In the genomic region with DNA sequence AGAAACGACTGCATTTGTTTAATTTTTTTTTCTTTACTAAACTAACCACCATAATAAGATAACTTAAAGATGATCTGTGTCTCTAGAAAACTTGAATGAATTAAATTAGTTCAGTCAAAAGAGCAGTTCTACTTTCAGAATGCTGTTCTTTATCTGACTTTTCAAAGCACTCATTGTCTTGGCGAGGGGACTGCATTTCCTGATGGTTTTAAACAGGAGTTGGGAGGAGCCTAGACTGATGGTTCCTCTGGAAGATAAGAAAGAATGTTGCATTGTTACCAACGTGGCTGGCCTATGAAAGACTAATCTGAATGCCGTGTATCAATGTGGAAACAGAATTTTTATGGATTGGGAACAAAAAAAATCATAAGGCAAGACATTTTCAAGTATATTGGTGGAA, we compare ENCODE assay signal across 13 mouse cellular contexts. TPM values are rescaled to one million over a fixed set of nuclear protein-coding genes. Genes with fewer than 3 reads are reported as not detected.
DNase-seq lines count a peak whose midpoint lies in the region; ATAC-seq and TF ChIP-seq lines count a peak whose summit lies in the region.
"Had no signal": no experiment of that assay in that cellular context is flagged by ENCODE, and none has a peak within 500 bp of the region (broad histone marks: within the 10 kb centered on the region; RNA-seq: fewer than 3 reads in every experiment).

No protein-coding gene starts in this region.

- ATAC-seq in heart, embryonic 11.5 days (replicated peaks; ENCODE audit: insufficient number of reproducible peaks, low FRiP score, low TSS enrichment) = no peak
- ATAC-seq in lung, embryonic 14.5 days (ENCODE audit: insufficient read depth) = no peak
- ATAC-seq: activated CD4-positive, CD25-positive, alpha-beta regulatory T cell, adult 4 months had no signal

- peaks cover 79% of the 10 kb centered on the region for H3K4me1 ChIP-seq in heart, embryonic 11.5 days (ENCODE audit: control insufficient read depth, insufficient read depth, low read length)
- H3K4me1 ChIP-seq in lung, embryonic 14.5 days (ENCODE audit: insufficient read depth) = peaks cover 5% of the 10 kb centered on the region
- peaks cover 42% of the 10 kb centered on the region for H3K4me1 ChIP-seq in lung, adult 2 months (ENCODE audit: control insufficient read depth, insufficient read depth, low read length)

- peak overlapping the region; percentile 20; the same call in 1 of the 2 replicates for H3K4me2 ChIP-seq in heart, embryonic 11.5 days
- H3K4me2 ChIP-seq in lung, embryonic 14.5 days = 0 out of 2 replicates have a peak overlapping the region, but pooled peaks have one; percentile 15

- intact Hi-C loops in heart, postnatal 36 days (cut with DNase I) = no loop called here

- 6% methylated on average over 4 of the region's 4 CpGs for WGBS in heart, embryonic 11.5 days (ENCODE audit: insufficient replicate concordance)
- 11% methylated on average over 4 of the region's 4 CpGs for WGBS in lung, embryonic 14.5 days
- WGBS in lung, adult 2 months = 8% methylated on average over 4 of the region's 4 CpGs

- H3K36me3 ChIP-seq in heart, embryonic 11.5 days (ENCODE audit: control insufficient read depth, insufficient read depth, low read length) = peaks cover 3% of the 10 kb centered on the region; the same call in 1 of the 2 replicates
- peaks cover 13% of the 10 kb centered on the region; the same call in 1 of the 2 replicates for H3K36me3 ChIP-seq in lung, embryonic 14.5 days (ENCODE audit: insufficient read depth)

- TF ChIP-seq POLR2A in lung, adult 2 months (IDR thresholded peaks at IDR 0.05; ENCODE audit: borderline replicate concordance, extremely low read depth, low read depth, low read length) = no peak

- no peak overlapping the region for H3K9ac ChIP-seq in heart, embryonic 11.5 days (ENCODE audit: low read depth, low read length)
- no peak overlapping the region for H3K9ac ChIP-seq in lung, embryonic 14.5 days

- no peak overlapping the region for H3K4me3 ChIP-seq in heart, embryonic 11.5 days (ENCODE audit: low read depth, low read length)
- H3K4me3 ChIP-seq in lung, embryonic 14.5 days (ENCODE audit: low read depth, low read length) = no peak overlapping the region
- no peak overlapping the region for H3K4me3 ChIP-seq in lung, adult 2 months (replicated peaks; ENCODE audit: extremely low read depth, low read depth, low read length)
- H3K4me3 ChIP-seq: forebrain, embryonic 10.5 days had no signal

- H3K27ac ChIP-seq in heart, embryonic 11.5 days (ENCODE audit: low read depth, low read length) = no peak overlapping the region; the same call in 1 of the 2 replicates
- H3K27ac ChIP-seq in lung, embryonic 14.5 days (ENCODE audit: low read depth) = peak overlapping the region; percentile 64; the same call in 1 of the 2 replicates
- H3K27ac ChIP-seq: forebrain, embryonic 10.5 days; macrophage had no signal

- H3K27me3 ChIP-seq in heart, embryonic 11.5 days (ENCODE audit: control insufficient read depth, insufficient read depth, low read length) = no peaks in the 10 kb centered on the region
- H3K27me3 ChIP-seq in lung, embryonic 14.5 days (ENCODE audit: insufficient read depth, low read length) = no peaks in the 10 kb centered on the region

- TF ChIP-seq CTCF in lung, embryonic 14.5 days (IDR thresholded peaks at IDR 0.05; ENCODE audit: low read depth) = no peak
- no peak for TF ChIP-seq CTCF in lung, adult 2 months (IDR thresholded peaks at IDR 0.05; ENCODE audit: insufficient read depth, low read length)

- DNase-seq in heart, postnatal 36 days = no peak
- peak; percentile 54 for DNase-seq in lung, embryonic 14.5 days
- no peak for DNase-seq in lung, adult 2 months
- peak; percentile 26 for DNase-seq in brain, adult 2 months (ENCODE audit: low read depth, low spot score)
- peak; percentile 34 for DNase-seq in lung, postnatal 10 days
- no peak for DNase-seq in retina, postnatal 1 day
- no peak for DNase-seq in layer of hippocampus, adult 9-10 months (ENCODE audit: low spot score)
- DNase-seq: kidney, adult 18-20 months had no signal

- no peaks in the 10 kb centered on the region for H3K9me3 ChIP-seq in heart, embryonic 11.5 days (replicated peaks; ENCODE audit: control insufficient read depth, low read length)
- no peaks in the 10 kb centered on the region for H3K9me3 ChIP-seq in lung, embryonic 14.5 days (ENCODE audit: low read depth, low read length)
- H3K9me3 ChIP-seq: forebrain, embryonic 10.5 days had no signal

RNA-seq across cellular contexts. Expression of a gene that starts 20.1 kb away (rescaled TPM):
- 56.7 and 64.9 TPM in 2 replicates for polyA plus RNA-seq in heart, embryonic 11.5 days (2014; fragmentation: Nextera tagmentation; extraction: Ambion mirVana)
- 10 to 100 TPM; 32.6 TPM for total RNA-seq in heart, postnatal 36 days (2021)
- 108 and 110 TPM in 2 replicates for polyA plus RNA-seq in lung, embryonic 14.5 days (2014; fragmentation: Nextera tagmentation; extraction: Ambion mirVana)
- polyA plus RNA-seq in lung, adult 2 months (2012; rRNA removed) = 16.5 and 25.5 TPM in 2 replicates

RNA-seq across cellular contexts. Expression of a gene that starts 50.1 kb away (rescaled TPM):
- 0.69 and 1.2 TPM in 2 replicates for polyA plus RNA-seq in heart, embryonic 11.5 days (2014; fragmentation: Nextera tagmentation; extraction: Ambion mirVana)
- under 1 TPM; 0.64 to 0.84 TPM for total RNA-seq in heart, postnatal 36 days (2021)
- 0.72 and 2.4 TPM in 2 replicates for polyA plus RNA-seq in lung, embryonic 14.5 days (2014; fragmentation: Nextera tagmentation; extraction: Ambion mirVana)
- 0.79 and 1.0 TPM in 2 replicates for polyA plus RNA-seq in lung, adult 2 months (2012; rRNA removed)
- total RNA-seq: gastrocnemius, adult 18-20 months had no signal
- polyA plus RNA-seq: macrophage had no signal

Comparison
In these comparisons a context has a peak if more than half of its experiments do, and no peak if none do; other contexts are left out.
1. DNase-seq: peak in lung, embryonic 14.5 days (single experiment), brain, adult 2 months (single experiment) and lung, postnatal 10 days (single experiment); none in heart, postnatal 36 days (0 of 2), lung, adult 2 months (single experiment), retina, postnatal 1 day (single experiment) and layer of hippocampus, adult 9-10 months (single experiment).